Mouse (Mus musculus) limb, embryonic 15.5 days (tissue): ENCODE measurements at regions not wholly inside any gene's neighbourhood (a gene's known extent, or its start where the extent isn't known, plus 50 kb on each side); places are given as distances from the start of the nearest gene placed in this dataset.

ENCODE experiments used
- ATAC-seq: fragments of 200-750 bp; cut with Nextera tagmentation; 2 replicates; pipeline ENCODE4 v1.8.0; 2017; ENCODE audit warnings: low read depth, moderate TSS enrichment; ENCODE audit not compliant: insufficient number of reproducible peaks, low FRiP score, low TSS enrichment
- H3K27ac ChIP-seq: fragments of 300-500 bp; sonication (generic); 2 replicates; pipeline ENCODE4 v1.5.1; 2015; ENCODE audit warnings: moderate library complexity, mild to moderate bottlenecking, inconsistent platforms
- H3K27me3 ChIP-seq: fragments of 300-500 bp; sonication (generic); 2 replicates; pipeline ENCODE4 v1.6.1; 2015; ENCODE audit warnings: inconsistent platforms
- H3K36me3 ChIP-seq: fragments of 300-500 bp; sonication (generic); 2 replicates; pipeline ENCODE4 v1.6.1; 2015; ENCODE audit warnings: inconsistent platforms
- H3K4me1 ChIP-seq: fragments of 300-500 bp; sonication (generic); 2 replicates; pipeline ENCODE4 v1.6.1; 2015; ENCODE audit warnings: inconsistent platforms
- H3K4me2 ChIP-seq: fragments of 300-500 bp; sonication (generic); 2 replicates; pipeline ENCODE4 v1.6.1; 2015; ENCODE audit warnings: mild to moderate bottlenecking, inconsistent platforms
- H3K4me3 ChIP-seq: fragments of 300-500 bp; sonication (generic); 2 replicates; pipeline ENCODE4 v1.5.1; 2015; ENCODE audit warnings: mild to moderate bottlenecking, inconsistent platforms
- H3K9ac ChIP-seq: fragments of 300-500 bp; sonication (generic); 2 replicates; pipeline ENCODE4 v1.6.1; 2015; ENCODE audit warnings: inconsistent platforms
- H3K9me3 ChIP-seq: fragments of 300-500 bp; sonication (generic); 2 replicates; pipeline ENCODE4 v1.6.1; 2016; ENCODE audit warnings: inconsistent platforms
- WGBS: fragments of 180-500 bp; shearing (Covaris S2); methylation state at CpG from one replicate; pipeline ENCODE4 v1.1.7; 2015; 5-methylcytosine and 5-hydroxymethylcytosine counted together

GRCm38 (mm10) chr3:148343633-148344361, 646.6 kb downstream of the Adgrl2 start:
- 22% methylated on average over 10 of the region's 10 CpGs for WGBS
- Histone ChIP-seq H3K9me3 (no peaks in the 10 kb centered on the region), H3K4me1 (peaks cover 10% of the 10 kb centered on the region), H3K27ac (peak overlapping the region; percentile 68), H3K4me3 (no peak overlapping the region), H3K27me3 (no peaks in the 10 kb centered on the region), H3K4me2 (peak overlapping the region; percentile 22), H3K9ac (no peak overlapping the region), H3K36me3 (no peaks in the 10 kb centered on the region)
- peak; percentile 67; the same call in 1 of the 2 replicates for ATAC-seq

- H3K4me1 ChIP-seq: peaks cover 10% of the 10 kb centered on the region
- 10% methylated on average over 3 of the region's 3 CpGs for WGBS
- no peak overlapping the region for H3K4me2 ChIP-seq
- H3K9me3 ChIP-seq: no peaks in the 10 kb centered on the region
- no peak overlapping the region for H3K9ac ChIP-seq
- H3K4me3 ChIP-seq: no peak overlapping the region
- ATAC-seq: no peak
- peak overlapping the region; percentile 68 for H3K27ac ChIP-seq
- H3K27me3 ChIP-seq: no peaks in the 10 kb centered on the region
- no peaks in the 10 kb centered on the region for H3K36me3 ChIP-seq
These were observed 647.1 kb downstream of the Adgrl2 start for GRCm38 (mm10) chr3:148343256-148343632.

GRCm38 (mm10) chr3:148339258-148339657, 651.1 kb downstream of the Adgrl2 start:
- ATAC-seq: no peak
- no peaks in the 10 kb centered on the region for H3K27me3 ChIP-seq
- WGBS: 55% methylated on average over 2 of the region's 2 CpGs

DNA sequence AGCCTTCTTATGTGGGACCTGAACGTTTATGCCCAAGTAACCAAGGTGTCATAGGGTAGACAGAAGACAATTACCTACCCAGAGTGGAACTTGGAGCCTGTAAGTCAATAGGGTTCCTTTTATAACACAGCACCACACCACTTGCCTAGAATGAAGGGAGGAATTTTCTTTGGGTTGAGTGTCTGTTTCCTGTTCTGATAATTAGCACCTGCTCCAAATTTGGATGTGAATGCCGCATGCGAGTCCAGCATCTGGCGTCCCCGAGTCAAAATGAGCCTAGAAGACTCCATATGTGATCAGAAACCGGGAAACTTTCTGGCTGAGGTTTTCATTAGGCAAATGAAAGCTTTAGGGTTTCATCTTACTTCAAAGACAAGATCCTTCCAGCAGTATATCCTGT, 653.7 kb downstream of the Adgrl2 start:
- no peaks in the 10 kb centered on the region for H3K27me3 ChIP-seq
- H3K36me3 ChIP-seq: no peaks in the 10 kb centered on the region
- H3K27ac ChIP-seq: no peak overlapping the region
- peak overlapping the region; percentile 17 for H3K4me2 ChIP-seq
- WGBS: 20% methylated on average over 6 of the region's 6 CpGs
- no peak for ATAC-seq
- H3K9ac ChIP-seq: no peak overlapping the region
- H3K9me3 ChIP-seq: no peaks in the 10 kb centered on the region
- no peak overlapping the region for H3K4me3 ChIP-seq
- peaks cover 14% of the 10 kb centered on the region for H3K4me1 ChIP-seq

More at GRCm38 (mm10) chr3:148339258-148339657, 651.1 kb downstream of the Adgrl2 start:
- Histone ChIP-seq H3K36me3 (no peaks in the 10 kb centered on the region), H3K9me3 (no peaks in the 10 kb centered on the region), H3K9ac (no peak overlapping the region), H3K27ac (no peak overlapping the region), H3K4me2 (no peak overlapping the region), H3K4me1 (peaks cover 24% of the 10 kb centered on the region), H3K4me3 (no peak overlapping the region)

DNA sequence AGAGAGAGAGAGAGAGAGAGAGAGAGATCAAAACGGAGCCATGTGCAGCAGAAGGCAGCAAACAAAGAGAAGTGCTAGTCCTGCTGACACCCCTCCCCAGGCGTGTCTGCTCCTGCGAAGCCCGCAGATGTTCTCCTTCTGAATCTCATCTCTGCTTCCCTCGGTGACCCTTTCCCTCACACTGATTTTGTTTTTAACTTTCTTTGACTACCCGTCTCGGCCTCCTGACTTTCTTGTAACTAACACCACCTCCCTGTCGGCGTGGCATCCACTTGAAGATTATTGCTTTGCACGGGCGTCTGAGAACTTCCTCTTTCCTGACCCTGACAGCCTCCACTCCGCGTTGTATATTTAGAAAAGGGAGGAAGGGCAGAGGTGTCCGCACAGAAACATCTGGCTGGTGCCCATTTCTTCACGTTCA, 654.3 kb downstream of the Adgrl2 start:
- no peaks in the 10 kb centered on the region for H3K36me3 ChIP-seq
- H3K9ac ChIP-seq: no peak overlapping the region
- H3K4me2 ChIP-seq: peak overlapping the region; percentile 17
- H3K4me1 ChIP-seq: peaks cover 14% of the 10 kb centered on the region
- no peak overlapping the region; the same call in 1 of the 2 replicates for H3K4me3 ChIP-seq
- WGBS: 5% methylated on average over 15 of the region's 15 CpGs
- no peak overlapping the region for H3K27ac ChIP-seq
- no peaks in the 10 kb centered on the region for H3K9me3 ChIP-seq
- H3K27me3 ChIP-seq: no peaks in the 10 kb centered on the region
- ATAC-seq: no peak

- H3K9me3 ChIP-seq: no peaks in the 10 kb centered on the region
- no peaks in the 10 kb centered on the region for H3K27me3 ChIP-seq
- ATAC-seq: no peak
- WGBS: 46% methylated on average over 7 of the region's 7 CpGs
- no peak overlapping the region for H3K4me3 ChIP-seq
- no peak overlapping the region for H3K27ac ChIP-seq
- H3K4me2 ChIP-seq: 0 out of 2 replicates have a peak overlapping the region, but pooled peaks have one; percentile 17
- no peaks in the 10 kb centered on the region for H3K36me3 ChIP-seq
- no peak overlapping the region for H3K9ac ChIP-seq
- H3K4me1 ChIP-seq: peaks cover 14% of the 10 kb centered on the region
These were observed 654.7 kb downstream of the Adgrl2 start for GRCm38 (mm10) chr3:148335654-148336053.

- Histone ChIP-seq H3K9me3 (no peaks in the 10 kb centered on the region), H3K27ac (no peak overlapping the region), H3K27me3 (no peaks in the 10 kb centered on the region), H3K9ac (no peak overlapping the region), H3K36me3 (no peaks in the 10 kb centered on the region), H3K4me2 (no peak overlapping the region), H3K4me3 (no peak overlapping the region), H3K4me1 (no peaks in the 10 kb centered on the region)
- ATAC-seq: no peak
- WGBS: 83% methylated on average over 2 of the region's 2 CpGs
These were observed 665.3 kb downstream of the Adgrl2 start for GRCm38 (mm10) chr3:148324911-148325621.

DNA sequence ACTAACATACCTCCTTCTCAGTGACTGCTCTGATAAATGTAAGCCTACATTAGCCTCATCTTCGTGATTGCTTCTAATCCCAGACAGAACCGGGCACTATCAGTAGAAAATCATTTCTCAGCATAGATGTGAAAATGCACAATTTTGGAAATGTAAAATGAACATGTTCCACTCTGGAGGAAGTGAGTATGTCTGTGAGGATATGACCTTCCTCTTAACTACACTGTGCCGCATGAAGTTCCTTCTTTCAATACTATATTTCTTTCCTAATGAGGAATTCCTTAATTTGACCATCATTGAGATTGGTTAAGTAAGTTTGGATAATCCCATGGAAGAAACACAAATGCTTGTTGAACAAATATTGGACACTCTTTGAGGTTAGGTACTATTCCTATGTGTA, 668.5 kb downstream of the Adgrl2 start:
- Histone ChIP-seq H3K36me3 (no peaks in the 10 kb centered on the region), H3K9me3 (no peaks in the 10 kb centered on the region), H3K27ac (no peak overlapping the region), H3K4me1 (no peaks in the 10 kb centered on the region), H3K27me3 (no peaks in the 10 kb centered on the region), H3K9ac (no peak overlapping the region), H3K4me2 (no peak overlapping the region), H3K4me3 (no peak overlapping the region)
- 93% methylated on average over 3 of the region's 3 CpGs for WGBS
- no peak for ATAC-seq

DNA sequence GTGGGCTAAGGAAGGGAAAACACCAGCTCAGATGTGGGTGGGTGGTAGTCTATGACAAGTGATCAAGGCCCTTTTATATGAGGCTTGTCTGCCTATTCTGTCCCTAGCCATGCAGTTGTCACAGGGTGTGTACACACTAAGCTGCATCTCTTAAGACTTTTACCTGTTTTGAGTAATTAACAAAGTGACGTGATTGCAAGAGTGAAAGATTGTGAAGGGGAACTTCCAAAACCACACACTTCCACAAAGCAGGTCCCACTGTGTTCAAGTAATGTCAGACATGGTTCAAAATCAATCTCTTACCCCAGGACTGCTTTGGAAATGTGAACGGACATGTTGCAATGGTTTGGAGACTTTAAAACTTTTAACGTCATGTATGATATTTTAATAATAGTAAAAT, 674.2 kb downstream of the Adgrl2 start:
- no peak for ATAC-seq
- Histone ChIP-seq H3K9me3 (no peaks in the 10 kb centered on the region), H3K27me3 (no peaks in the 10 kb centered on the region), H3K4me2 (no peak overlapping the region), H3K27ac (no peak overlapping the region), H3K4me1 (no peaks in the 10 kb centered on the region), H3K4me3 (no peak overlapping the region), H3K36me3 (no peaks in the 10 kb centered on the region), H3K9ac (no peak overlapping the region)
- WGBS: 85% methylated on average over 3 of the region's 3 CpGs

DNA sequence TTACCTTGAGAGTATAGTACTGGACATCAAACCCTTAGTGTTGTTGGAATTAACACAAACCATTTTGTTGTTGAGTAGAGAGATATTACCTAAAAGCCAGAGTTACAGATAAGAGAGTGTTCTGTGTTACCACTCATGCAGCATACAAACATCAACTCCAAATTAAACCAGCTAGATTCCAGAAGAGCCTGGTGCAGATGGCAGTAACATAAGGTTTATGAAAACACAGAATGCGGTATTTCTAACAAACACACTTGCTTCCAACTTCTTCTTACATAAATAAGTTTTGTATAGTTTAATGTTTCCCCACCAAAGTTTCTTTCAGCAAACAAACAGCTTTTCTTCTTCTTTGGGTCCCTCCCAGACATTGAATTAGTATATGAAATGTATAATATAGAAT, 675.1 kb downstream of the Adgrl2 start:
- WGBS: 93% methylated on average over 1 of the region's 1 CpGs
- no peaks in the 10 kb centered on the region for H3K27me3 ChIP-seq
- no peaks in the 10 kb centered on the region for H3K4me1 ChIP-seq
- H3K9me3 ChIP-seq: no peaks in the 10 kb centered on the region
- H3K9ac ChIP-seq: no peak overlapping the region
- H3K27ac ChIP-seq: no peak overlapping the region
- no peaks in the 10 kb centered on the region for H3K36me3 ChIP-seq
- no peak for ATAC-seq
- no peak overlapping the region for H3K4me3 ChIP-seq
- H3K4me2 ChIP-seq: no peak overlapping the region

- no peaks in the 10 kb centered on the region for H3K9me3 ChIP-seq
- H3K9ac ChIP-seq: no peak overlapping the region
- no peak overlapping the region for H3K4me3 ChIP-seq
- WGBS: 83% methylated on average over 5 of the region's 5 CpGs
- H3K4me2 ChIP-seq: no peak overlapping the region
- H3K27ac ChIP-seq: no peak overlapping the region
- ATAC-seq: no peak
- no peaks in the 10 kb centered on the region for H3K4me1 ChIP-seq
- no peaks in the 10 kb centered on the region for H3K27me3 ChIP-seq
- no peaks in the 10 kb centered on the region for H3K36me3 ChIP-seq
These were observed 694.8 kb downstream of the Adgrl2 start for GRCm38 (mm10) chr3:148295515-148295914.

DNA sequence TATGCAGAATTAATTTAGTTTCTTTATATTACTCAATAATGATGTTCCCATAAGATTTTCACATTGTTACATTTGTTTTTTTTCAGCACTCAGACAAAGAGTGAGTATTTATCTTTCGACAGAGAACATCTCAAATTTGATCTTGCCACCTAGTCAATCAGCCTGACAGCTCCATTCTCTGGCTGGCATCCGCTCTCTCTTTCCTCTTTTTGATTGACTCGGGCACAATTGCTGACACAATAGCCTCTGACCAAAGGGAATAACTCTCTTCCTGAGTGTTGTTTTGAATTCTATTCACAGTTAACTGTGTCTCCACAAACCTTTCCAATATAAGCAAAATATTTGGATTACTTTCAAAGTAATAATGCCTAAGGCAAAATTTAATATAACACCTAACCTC, 711.4 kb downstream of the Adgrl2 start:
- Histone ChIP-seq H3K4me3 (no peak overlapping the region), H3K36me3 (no peaks in the 10 kb centered on the region), H3K27me3 (no peaks in the 10 kb centered on the region), H3K9me3 (no peaks in the 10 kb centered on the region), H3K4me1 (no peaks in the 10 kb centered on the region), H3K4me2 (no peak overlapping the region), H3K9ac (no peak overlapping the region), H3K27ac (no peak overlapping the region)
- ATAC-seq: no peak
- 59% methylated on average over 3 of the region's 3 CpGs for WGBS
